Mouse (Mus musculus): Measurements from ENCODE around the gene Wrap73.

The Wrap73 gene

GRCm38 (mm10) chr4:154140213-154141008, 1.8 kb upstream of the Wrap73 start:
- DNase-seq: peak in 1 of 2 experiments; percentile 54

- DNase-seq: no peak
These were observed 934 bp upstream of the Wrap73 start for GRCm38 (mm10) chr4:154141009-154141867.

GRCm38 (mm10) chr4:154144712-154145111, 2.5 kb downstream of the Wrap73 start:
- no peak for DNase-seq

- DNase-seq: peak; percentile 83 to 89
These were observed 4.2 kb downstream of the Wrap73 start for GRCm38 (mm10) chr4:154146342-154146741.

DNA sequence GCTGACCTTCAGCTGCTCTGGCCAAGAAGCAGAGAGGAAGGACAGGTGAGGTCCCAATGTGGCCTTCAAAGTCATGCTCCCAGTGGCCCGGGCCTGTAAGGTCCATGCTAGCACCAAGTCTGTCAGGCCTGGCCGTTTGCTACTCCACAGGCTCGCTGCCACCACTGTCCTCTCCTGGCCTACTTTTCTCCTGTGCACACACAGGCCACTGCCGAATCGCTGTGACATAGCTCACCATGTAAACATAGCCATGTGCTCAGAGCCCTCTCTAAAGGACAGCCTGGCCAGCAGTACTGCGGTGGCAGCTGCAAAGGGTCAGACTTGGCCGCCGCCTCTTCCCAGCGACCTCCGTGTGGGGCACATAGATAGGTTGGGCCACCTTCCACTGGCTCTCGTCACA, 11.9 kb downstream of the Wrap73 start:
- DNase-seq: no peak

DNA sequence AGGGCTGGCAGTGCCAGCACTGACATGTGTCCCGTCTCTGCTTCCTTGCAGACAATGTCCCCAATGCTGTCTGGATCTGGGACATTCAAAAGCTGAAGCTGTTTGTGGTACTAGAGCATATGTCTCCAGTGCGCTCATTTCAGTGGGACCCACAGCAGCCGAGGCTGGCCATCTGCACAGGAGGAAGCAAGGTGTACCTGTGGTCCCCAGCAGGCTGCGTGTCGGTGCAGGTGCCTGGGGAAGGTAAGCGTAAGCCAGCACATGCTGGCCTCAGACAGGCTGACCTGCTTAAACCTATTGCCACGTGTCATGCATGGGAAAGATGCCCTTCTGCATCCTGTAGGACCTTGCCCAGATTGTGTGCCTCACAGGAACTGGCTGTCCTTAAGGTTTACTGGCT, 13.9 kb downstream of the Wrap73 start:
- no peak for DNase-seq

DNA sequence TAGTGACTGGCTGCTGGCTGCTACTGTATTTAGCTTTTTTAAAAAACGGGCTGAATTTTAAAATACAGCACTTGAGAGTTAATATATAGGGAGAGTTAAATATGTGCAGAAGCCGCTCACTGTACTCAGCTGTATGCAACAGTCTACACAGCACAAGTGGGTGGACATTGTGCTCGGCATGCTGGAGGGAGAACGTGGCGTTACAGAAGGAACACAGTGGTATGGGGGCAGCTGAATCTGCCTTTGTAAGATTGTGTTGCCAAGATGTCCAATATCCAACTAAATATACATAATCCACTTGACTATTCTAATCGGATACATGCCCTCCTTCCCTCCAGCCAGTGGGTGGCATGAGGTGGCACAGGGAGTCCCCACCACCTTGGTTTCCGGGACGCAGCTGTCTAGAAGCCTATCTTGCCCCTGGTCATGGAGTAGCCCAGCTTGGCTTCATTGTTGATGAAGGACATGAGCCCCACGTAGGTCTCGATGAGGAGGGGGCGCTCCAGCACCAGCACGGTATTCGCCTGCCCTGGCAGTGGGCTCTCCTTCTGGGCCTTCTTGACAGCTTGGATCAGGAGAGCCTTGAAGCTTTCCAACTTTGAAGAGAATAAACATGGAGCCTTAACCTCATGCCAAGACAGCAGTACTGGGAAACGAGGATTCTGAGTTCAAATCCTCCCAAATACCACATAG, 15.9 kb downstream of the Wrap73 start:
- no peak for DNase-seq

- peak; percentile 95 to 96 for DNase-seq
These were observed 16.8 kb downstream of the Wrap73 start for GRCm38 (mm10) chr4:154159002-154159401.

DNA sequence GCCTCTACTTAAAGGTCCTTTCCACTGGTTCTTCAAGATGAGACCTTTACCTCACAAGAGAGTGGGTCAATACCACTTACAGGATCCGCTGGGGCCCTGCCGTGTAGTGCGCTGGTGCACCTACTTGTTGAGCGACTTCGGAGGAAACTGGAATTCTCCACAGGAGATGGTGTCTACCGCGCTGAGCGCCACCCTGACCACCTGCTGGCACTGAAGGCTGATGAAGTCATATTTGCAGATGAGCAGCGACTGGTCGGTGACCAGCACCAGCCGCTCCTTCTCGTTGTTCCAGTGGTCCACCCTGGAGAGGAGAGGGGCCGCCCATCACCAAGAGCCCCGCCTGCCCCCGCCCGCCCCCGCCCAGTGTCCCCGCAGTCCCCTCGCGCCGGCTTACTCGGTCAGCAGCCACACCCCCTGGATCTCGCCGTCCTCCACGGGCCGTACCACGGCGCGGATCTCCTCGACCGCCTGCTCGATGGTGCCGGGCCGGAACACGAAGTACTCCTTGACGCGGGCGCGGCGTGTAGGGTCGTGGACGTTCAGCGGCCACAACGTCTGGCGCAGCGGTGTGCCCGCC, 17.9 kb downstream of the Wrap73 start:
- DNase-seq: peak in 1 of 2 experiments; percentile 59

DNA sequence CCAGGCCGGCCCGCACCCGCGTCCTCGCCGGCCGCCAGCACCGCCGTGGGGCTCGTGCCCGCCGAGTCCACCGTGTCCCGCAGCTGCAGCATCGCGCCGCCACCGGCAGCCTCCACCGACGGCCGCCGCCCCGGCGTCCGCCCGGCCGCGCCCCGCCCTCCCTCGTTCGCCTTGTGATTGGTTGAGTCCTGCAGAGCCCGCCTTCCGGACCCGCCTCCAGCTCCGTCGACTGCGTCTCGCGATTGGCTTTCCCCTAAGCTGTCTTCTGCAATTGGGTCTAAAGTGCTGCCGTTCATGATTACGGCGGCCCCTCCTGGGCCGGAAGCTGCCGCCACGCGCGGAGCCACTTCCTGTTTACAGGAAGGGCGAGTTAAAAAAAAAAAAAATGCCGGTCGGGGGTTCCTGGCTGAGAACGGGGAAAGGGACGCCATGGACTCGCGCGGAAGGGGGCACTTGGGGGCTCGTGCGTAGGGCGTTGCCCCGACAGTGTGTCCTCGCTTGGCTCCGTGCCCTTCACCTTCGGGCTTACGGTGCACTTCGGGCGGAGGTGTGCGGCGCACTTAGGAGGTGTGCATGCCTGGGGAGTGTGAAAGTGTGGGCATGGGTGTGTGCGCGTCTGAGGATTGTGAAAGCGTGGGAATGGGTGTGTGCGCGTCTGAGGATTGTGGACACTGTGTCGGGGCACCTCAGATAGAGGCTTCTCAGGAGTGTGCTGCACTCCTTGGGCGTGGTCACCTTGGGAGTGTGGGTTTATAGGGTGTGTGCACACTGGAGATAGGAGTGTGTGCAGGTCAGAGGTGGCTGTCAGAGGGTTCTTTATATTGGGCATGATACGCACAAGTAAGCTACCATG, 18.6 kb downstream of the Wrap73 start, which contains the start of gene Tprgl:
Tprgl (minus strand) TSS at position 129 of the 853 bp plus-strand sequence.
- peak; percentile 98 for DNase-seq

GRCm38 (mm10) chr4:154163296-154163695, 21.1 kb downstream of the Wrap73 start:
- DNase-seq: peak; percentile 89 to 91

- peak; percentile 70 to 82 for DNase-seq
These were observed 24.9 kb downstream of the Wrap73 start for GRCm38 (mm10) chr4:154167053-154167452.

GRCm38 (mm10) chr4:154170021-154170420, 27.8 kb downstream of the Wrap73 start:
- no peak for DNase-seq

- DNase-seq: peak in 1 of 2 experiments; percentile 36
These were observed 28.5 kb downstream of the Wrap73 start, which contains the start of gene Megf6 for GRCm38 (mm10) chr4:154170506-154171150. Megf6 (plus strand) TSS chr4:154170730.

DNA sequence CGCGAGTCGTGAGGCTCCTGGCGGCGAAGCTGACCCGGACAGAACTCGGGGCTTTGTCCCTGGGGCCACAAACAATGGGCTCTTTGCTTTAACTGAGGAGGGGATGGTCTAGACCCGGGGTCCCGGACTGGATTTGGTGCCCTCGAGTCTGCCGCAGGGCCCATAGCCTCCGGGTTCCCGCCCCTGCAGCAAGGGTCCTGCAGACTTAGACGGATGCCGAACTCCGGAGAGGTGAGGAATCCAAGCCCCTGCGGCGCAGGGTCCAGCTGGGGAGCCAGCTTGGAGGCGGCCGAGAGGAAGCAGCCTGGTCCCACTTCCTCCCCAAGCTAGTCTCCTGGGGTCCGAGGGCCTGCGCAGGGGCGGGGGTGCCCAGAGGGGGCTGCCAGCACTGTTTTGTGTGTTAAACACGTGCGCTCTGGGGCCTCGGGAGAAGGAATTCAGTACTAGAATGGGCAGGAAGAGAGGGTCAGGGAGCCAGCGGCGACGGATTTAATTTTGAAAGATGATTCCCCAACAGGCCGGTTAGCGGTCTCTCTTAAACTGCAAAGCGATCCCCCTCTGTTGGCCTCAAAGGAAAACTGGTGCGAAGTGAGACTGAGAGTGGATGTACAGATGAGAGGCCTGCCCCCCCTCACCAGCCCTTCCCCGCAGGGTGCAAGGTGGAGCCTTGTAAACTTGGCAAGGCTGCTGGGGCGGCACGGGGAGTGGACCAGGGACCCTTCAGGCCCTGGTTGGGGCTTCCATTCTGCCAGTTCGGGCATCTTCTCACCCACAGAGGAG, 29.2 kb downstream of the Wrap73 start:
- peak in 1 of 2 experiments; percentile 33 for DNase-seq

- DNase-seq: peak in 1 of 2 experiments; percentile 56
These were observed 29.9 kb downstream of the Wrap73 start for GRCm38 (mm10) chr4:154171931-154172604.

DNA sequence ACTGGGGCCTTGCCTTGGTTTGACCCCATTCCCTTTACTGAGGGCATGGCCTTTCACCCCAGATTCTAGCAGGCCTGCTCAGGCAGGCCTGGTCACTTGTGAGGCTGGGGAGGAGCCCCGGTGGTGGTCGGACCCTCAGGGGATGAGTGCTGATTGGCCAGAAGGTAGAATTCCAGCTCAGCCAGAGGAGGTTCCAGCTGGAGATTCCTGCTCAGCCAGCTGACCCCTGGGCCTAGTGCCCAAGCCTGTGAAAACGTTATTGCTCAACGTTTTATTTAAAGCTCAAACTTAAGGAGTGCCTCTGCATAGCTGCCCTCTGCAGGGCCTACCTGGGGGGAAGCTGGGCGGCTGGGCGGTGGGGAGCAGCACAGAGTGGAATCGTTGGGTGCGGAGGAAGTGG, 35.1 kb downstream of the Wrap73 start:
- DNase-seq: no peak

GRCm38 (mm10) chr4:154181001-154181400, 38.8 kb downstream of the Wrap73 start:
- DNase-seq: no peak

DNA sequence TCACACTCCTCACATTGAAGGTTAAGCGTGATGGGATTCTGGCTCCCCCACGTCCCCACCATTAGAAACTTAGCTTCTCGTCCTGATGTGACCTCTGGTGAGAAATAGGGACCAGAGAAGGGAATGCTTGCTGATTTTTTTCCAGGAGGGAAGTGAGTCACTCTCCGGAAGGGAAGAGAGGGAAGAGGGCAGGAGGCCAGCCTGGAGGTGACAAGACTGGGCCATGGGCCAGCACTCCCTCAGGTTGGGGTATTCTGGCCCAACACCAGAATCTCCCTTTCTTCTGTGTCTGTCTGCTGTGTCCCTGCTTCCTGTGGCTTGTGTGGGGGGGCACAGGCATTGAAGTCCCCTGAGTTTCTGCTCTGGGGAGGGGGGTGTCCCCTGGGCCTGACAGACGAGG, 41.4 kb downstream of the Wrap73 start:
- DNase-seq: peak in 1 of 2 experiments; percentile 50

DNA sequence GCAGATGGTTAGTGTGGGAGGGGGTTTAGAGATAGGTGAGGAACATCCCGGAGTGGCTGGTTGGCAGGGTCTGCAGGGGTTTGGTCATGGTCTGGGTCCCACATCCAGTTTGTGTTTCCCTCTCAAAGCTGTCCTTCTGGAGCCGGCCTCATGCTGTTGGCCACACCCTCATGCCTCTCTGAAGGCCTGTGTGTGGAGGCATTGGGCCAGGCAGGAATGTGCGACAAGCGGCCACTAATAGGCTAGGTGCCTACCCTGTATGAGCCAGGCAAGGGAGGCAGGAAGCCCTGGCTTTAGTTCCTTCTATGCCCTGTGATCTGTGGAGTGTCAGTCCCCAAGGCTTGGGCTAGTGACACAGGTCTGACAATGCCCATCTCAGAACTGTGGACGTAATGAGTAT, 42.8 kb downstream of the Wrap73 start:
- DNase-seq: no peak

Data from cerebellum, postnatal 14 days (tissue).